Mouse (Mus musculus): ENCODE measurements around the gene Irs3.

- no peak for TF ChIP-seq CTCF (conservative IDR thresholded peaks at IDR 0.05; ENCODE audit: low read length)
- TF ChIP-seq NANOG (IDR thresholded peaks at IDR 0.05; ENCODE audit: borderline replicate concordance, low read length): no peak
Measured at GRCm38 (mm10) chr5:137644484-137644883, 1.0 kb downstream of the Irs3 start.

Data from E14TG2a.4 (cell line).